Mouse (Mus musculus): ENCODE measurements around the gene Ddx39b.

GRCm38 (mm10) chr17:35278957-35279688, 37.6 kb downstream of the Ddx39b start:
- TF ChIP-seq POLR2A (IDR thresholded peaks at IDR 0.05; ENCODE audit: extremely low read depth, insufficient read depth, low read length), result no peak
- no peak for TF ChIP-seq CTCF (IDR thresholded peaks at IDR 0.05; ENCODE audit: low read depth, low read length)
